Mouse (Mus musculus): Measurements from ENCODE around the gene Myh3. TPM values are rescaled to one million over a fixed set of nuclear protein-coding genes. Genes with fewer than 3 reads are reported as not detected.

Myh3 gene
- total RNA-seq, 2 experiments from 2014 or later: not detected

- ATAC-seq (replicated peaks; ENCODE audit: low FRiP score, low TSS enrichment, poor library complexity, severe bottlenecking): no peak
Measured at GRCm38 (mm10) chr11:67099241-67099640, 21.1 kb downstream of the Myh3 start.

- ATAC-seq (replicated peaks; ENCODE audit: low FRiP score, low TSS enrichment, poor library complexity, severe bottlenecking): peak; percentile 72; the same call in 1 of the 2 replicates
Measured at GRCm38 (mm10) chr11:67100169-67100568, 22.1 kb downstream of the Myh3 start.

- ATAC-seq (replicated peaks; ENCODE audit: low FRiP score, low TSS enrichment, poor library complexity, severe bottlenecking): peak; percentile 85; the same call in 1 of the 2 replicates
Measured at GRCm38 (mm10) chr11:67101713-67102112, 23.6 kb downstream of the Myh3 start.

GRCm38 (mm10) chr11:67103256-67103655 lies 25.2 kb downstream of the Myh3 start:
- no peak for ATAC-seq (replicated peaks; ENCODE audit: low FRiP score, low TSS enrichment, poor library complexity, severe bottlenecking)

- ATAC-seq (replicated peaks; ENCODE audit: low FRiP score, low TSS enrichment, poor library complexity, severe bottlenecking): no peak
Measured at GRCm38 (mm10) chr11:67104242-67104641, 26.1 kb downstream of the Myh3 start.

- ATAC-seq (replicated peaks; ENCODE audit: low FRiP score, low TSS enrichment, poor library complexity, severe bottlenecking): no peak
Measured at GRCm38 (mm10) chr11:67104714-67105113, 26.6 kb downstream of the Myh3 start.

- no peak for ATAC-seq (replicated peaks; ENCODE audit: low FRiP score, low TSS enrichment, poor library complexity, severe bottlenecking)
Measured at GRCm38 (mm10) chr11:67105689-67106088, 27.6 kb downstream of the Myh3 start.

GRCm38 (mm10) chr11:67106973-67107372 lies 28.9 kb downstream of the Myh3 start:
- no peak for ATAC-seq (replicated peaks; ENCODE audit: low FRiP score, low TSS enrichment, poor library complexity, severe bottlenecking)

GRCm38 (mm10) chr11:67110168-67110948 lies 32.3 kb downstream of the Myh3 start:
- 0 out of 2 replicates have a peak, but pooled peaks have one; percentile 49 for ATAC-seq (replicated peaks; ENCODE audit: low FRiP score, low TSS enrichment, poor library complexity, severe bottlenecking)

- 0 out of 2 replicates have a peak, but pooled peaks have one; percentile 53 for ATAC-seq (replicated peaks; ENCODE audit: low FRiP score, low TSS enrichment, poor library complexity, severe bottlenecking)
Measured at GRCm38 (mm10) chr11:67112019-67112850, 34.1 kb downstream of the Myh3 start.

GRCm38 (mm10) chr11:67112851-67113202 lies 34.7 kb downstream of the Myh3 start:
- 0 out of 2 replicates have a peak, but pooled peaks have one; percentile 71 for ATAC-seq (replicated peaks; ENCODE audit: low FRiP score, low TSS enrichment, poor library complexity, severe bottlenecking)

GRCm38 (mm10) chr11:67113381-67113780 lies 35.3 kb downstream of the Myh3 start:
- ATAC-seq (replicated peaks; ENCODE audit: low FRiP score, low TSS enrichment, poor library complexity, severe bottlenecking): no peak

- no peak for ATAC-seq (replicated peaks; ENCODE audit: low FRiP score, low TSS enrichment, poor library complexity, severe bottlenecking)
Measured at GRCm38 (mm10) chr11:67114261-67114660, 36.2 kb downstream of the Myh3 start.

- no peak for ATAC-seq (replicated peaks; ENCODE audit: low FRiP score, low TSS enrichment, poor library complexity, severe bottlenecking)
Measured at GRCm38 (mm10) chr11:67114901-67115300, 36.8 kb downstream of the Myh3 start.

GRCm38 (mm10) chr11:67116725-67117124 lies 38.6 kb downstream of the Myh3 start:
- ATAC-seq (replicated peaks; ENCODE audit: low FRiP score, low TSS enrichment, poor library complexity, severe bottlenecking): no peak

- ATAC-seq (replicated peaks; ENCODE audit: low FRiP score, low TSS enrichment, poor library complexity, severe bottlenecking): no peak
Measured at GRCm38 (mm10) chr11:67119539-67120070, 41.5 kb downstream of the Myh3 start.

GRCm38 (mm10) chr11:67120697-67121294 lies 42.7 kb downstream of the Myh3 start:
- no peak for ATAC-seq (replicated peaks; ENCODE audit: low FRiP score, low TSS enrichment, poor library complexity, severe bottlenecking)

- ATAC-seq (replicated peaks; ENCODE audit: low FRiP score, low TSS enrichment, poor library complexity, severe bottlenecking): no peak
Measured at GRCm38 (mm10) chr11:67124943-67125342, 46.8 kb downstream of the Myh3 start.

- no peak for ATAC-seq (replicated peaks; ENCODE audit: low FRiP score, low TSS enrichment, poor library complexity, severe bottlenecking)
Measured at GRCm38 (mm10) chr11:67125361-67125760, 47.3 kb downstream of the Myh3 start.

- no peak for ATAC-seq (replicated peaks; ENCODE audit: low FRiP score, low TSS enrichment, poor library complexity, severe bottlenecking)
Measured at GRCm38 (mm10) chr11:67133526-67133925, 55.4 kb downstream of the Myh3 start.

All from megakaryocyte-erythroid progenitor cell, adult 5-6 weeks (primary cell).